Mouse (Mus musculus): ENCODE measurements at regions not wholly inside any gene's neighbourhood (a gene's known extent, or its start where the extent isn't known, plus 50 kb on each side); places are given as distances from the start of the nearest gene placed in this dataset.

GRCm38 (mm10) chr2:178711587-178712080 is 281.3 kb downstream of the Cdh26 start:
- ATAC-seq (ENCODE audit: low TSS enrichment), result peak; percentile 34; the same call in 1 of the 2 replicates

GRCm38 (mm10) chr2:178712391-178712892 is 282.1 kb downstream of the Cdh26 start:
- ATAC-seq (ENCODE audit: low TSS enrichment), result no peak

GRCm38 (mm10) chr2:178715500-178716245 is 285.3 kb downstream of the Cdh26 start:
- ATAC-seq (ENCODE audit: low TSS enrichment), result no peak

- no peak for ATAC-seq (ENCODE audit: low TSS enrichment)
Measured at GRCm38 (mm10) chr2:178718048-178718447, 287.7 kb downstream of the Cdh26 start.

GRCm38 (mm10) chr2:178723455-178723854 is 293.1 kb downstream of the Cdh26 start:
- no peak for ATAC-seq (ENCODE audit: low TSS enrichment)

GRCm38 (mm10) chr2:178724228-178724627 is 293.9 kb downstream of the Cdh26 start:
- no peak for ATAC-seq (ENCODE audit: low TSS enrichment)

- ATAC-seq (ENCODE audit: low TSS enrichment), result no peak
Measured at GRCm38 (mm10) chr2:178727930-178728793, 297.8 kb downstream of the Cdh26 start.

- no peak for ATAC-seq (ENCODE audit: low TSS enrichment)
Measured at GRCm38 (mm10) chr2:178728794-178729120, 298.4 kb downstream of the Cdh26 start.

GRCm38 (mm10) chr2:178735099-178735498 is 304.8 kb downstream of the Cdh26 start:
- ATAC-seq (ENCODE audit: low TSS enrichment), result no peak

GRCm38 (mm10) chr2:178744617-178745016 is 314.3 kb downstream of the Cdh26 start:
- ATAC-seq (ENCODE audit: low TSS enrichment), result no peak

GRCm38 (mm10) chr2:178745296-178746015 is 315.1 kb downstream of the Cdh26 start:
- no peak for ATAC-seq (ENCODE audit: low TSS enrichment)

GRCm38 (mm10) chr2:178751247-178751646 is 320.9 kb downstream of the Cdh26 start:
- no peak for ATAC-seq (ENCODE audit: low TSS enrichment)

GRCm38 (mm10) chr2:178758366-178758765 is 328.0 kb downstream of the Cdh26 start:
- ATAC-seq (ENCODE audit: low TSS enrichment), result peak; percentile 50; the same call in 1 of the 2 replicates

- ATAC-seq (ENCODE audit: low TSS enrichment), result no peak
Measured at GRCm38 (mm10) chr2:178768526-178768925, 338.2 kb downstream of the Cdh26 start.

- no peak for ATAC-seq (ENCODE audit: low TSS enrichment)
Measured at GRCm38 (mm10) chr2:178769001-178769400, 338.7 kb downstream of the Cdh26 start.

GRCm38 (mm10) chr2:178771435-178771834 is 341.1 kb downstream of the Cdh26 start:
- no peak for ATAC-seq (ENCODE audit: low TSS enrichment)

GRCm38 (mm10) chr2:178771881-178772280 is 341.6 kb downstream of the Cdh26 start:
- no peak for ATAC-seq (ENCODE audit: low TSS enrichment)

GRCm38 (mm10) chr2:178784822-178785589 is 354.7 kb downstream of the Cdh26 start:
- no peak for ATAC-seq (ENCODE audit: low TSS enrichment)

GRCm38 (mm10) chr2:178785843-178786242 is 355.5 kb downstream of the Cdh26 start:
- ATAC-seq (ENCODE audit: low TSS enrichment), result no peak

- no peak for ATAC-seq (ENCODE audit: low TSS enrichment)
Measured at GRCm38 (mm10) chr2:178795841-178796240, 365.5 kb downstream of the Cdh26 start.

- no peak for ATAC-seq (ENCODE audit: low TSS enrichment)
Measured at GRCm38 (mm10) chr2:178801464-178801863, 371.1 kb downstream of the Cdh26 start.

All from frontal cortex, adult (tissue).